18 mouse cellular contexts compared by ENCODE assay signal in genomic region chr10:4050236-4050635, GRCm38 (mm10).
DNase-seq lines count a peak whose midpoint lies in the region; TF ChIP-seq lines count a peak whose summit lies in the region.
"Had no signal": no experiment of that assay in that cellular context is flagged by ENCODE, and none has a peak within 500 bp of the region (broad histone marks: within the 10 kb centered on the region; RNA-seq: fewer than 3 reads in every experiment).

No protein-coding gene starts in this region.

- in situ Hi-C loops in ES-E14 (cut with MboI; ENCODE audit: low sequenced_read_pairs in 2 of 2, unreplicated experiment in 2 of 2): no loop called here

- peaks cover 0 to 7% of the 10 kb centered on the region in 2 experiments; a peak in 2 of 4 replicates for H3K4me1 ChIP-seq in ES-E14 (ENCODE audit: control insufficient read depth in 2 of 2, insufficient read depth in 2 of 2, low read length in 2 of 2, poor library complexity in 1 of 2)

- peaks cover 19% of the 10 kb centered on the region for H3K36me3 ChIP-seq in ES-E14 (ENCODE audit: control insufficient read depth, insufficient read depth, low read length, poor library complexity, severe bottlenecking)

- intact Hi-C loops in gastrocnemius, adult 2 months (cut with DNase I): no loop called here

- no peak for TF ChIP-seq CTCF in gastrocnemius, adult 2 months (IDR thresholded peaks at IDR 0.05)

- no peak overlapping the region for H3K9ac ChIP-seq in ES-E14 (ENCODE audit: insufficient read depth, low read depth, low read length, poor library complexity, severe bottlenecking)

- no peak overlapping the region; the same call in 1 of the 2 replicates for H3K27ac ChIP-seq in gastrocnemius, adult 2 months
- no peak overlapping the region for H3K27ac ChIP-seq in ES-E14 (ENCODE audit: insufficient read depth, low read depth, low read length, poor library complexity, severe bottlenecking)

- DNase-seq in gastrocnemius, adult 2 months: peak; percentile 53
- no peak for DNase-seq in gastrocnemius, postnatal 10 days
- peak; percentile 55 for DNase-seq in heart, adult 11 months
- DNase-seq in heart, postnatal 4 days: no peak
- DNase-seq in ES-E14 (ENCODE audit: low read depth, low spot score): no peak
- DNase-seq in lung, postnatal 10 days: no peak
- DNase-seq: adrenal gland, adult 2 months; adrenal gland, adult 8-10 months; adrenal gland, postnatal 10 days; adrenal gland, postnatal 14 days; adrenal gland, postnatal 25 days; adrenal gland, postnatal 36 days; B cell, adult 2 months; cerebellum, adult 11 months; cerebellum, adult 11-12 months; cerebellum, adult 18-20 months; cerebellum, adult 2 months had no signal

- no peaks in the 10 kb centered on the region for H3K9me3 ChIP-seq in ES-E14 (ENCODE audit: control insufficient read depth, insufficient read depth, low read depth, low read length)
- H3K9me3 ChIP-seq: G1E had no signal

- no peak overlapping the region for H3K4me3 ChIP-seq in gastrocnemius, adult 2 months
- no peak overlapping the region for H3K4me3 ChIP-seq in ES-E14 (ENCODE audit: insufficient read depth in 1 of 2, low read depth in 1 of 2, low read length in 2 of 2, poor library complexity in 1 of 2, severe bottlenecking in 1 of 2)

TF ChIP-seq in ES-E14, 5 proteins besides CTCF, POLR2A, EP300 and RAD21:
- TF ChIP-seq MAFK (IDR thresholded peaks at IDR 0.05; ENCODE audit: insufficient read depth, low read depth, low read length) (no peak), HCFC1 (IDR thresholded peaks at IDR 0.05; ENCODE audit: borderline replicate concordance, insufficient read depth, low read length) (no peak), ZNF384 (IDR thresholded peaks at IDR 0.05; ENCODE audit: low read depth, low read length) (no peak), CHD2 (IDR thresholded peaks at IDR 0.05; ENCODE audit: low read depth, low read length) (peak; percentile 71; the same call in 1 of the 2 replicates), ZC3H11A (IDR thresholded peaks at IDR 0.05; ENCODE audit: borderline replicate concordance, low read depth, low read length) (no peak)

Comparison
In these comparisons a context has a peak if more than half of its experiments do, and no peak if none do; other contexts are left out.
1. DNase-seq: peak in gastrocnemius, adult 2 months (single experiment) and heart, adult 11 months (single experiment); none in gastrocnemius, postnatal 10 days (single experiment), heart, postnatal 4 days (single experiment), ES-E14 (single experiment) and lung, postnatal 10 days (single experiment).